Mouse (Mus musculus) hematopoietic stem cell, adult 5-6 weeks (primary cell): Measurements from ENCODE around the gene Rhbdd3. TPM values are rescaled to one million over a fixed set of nuclear protein-coding genes. Genes with fewer than 3 reads are reported as not detected.
"Not testable (repeated sequence)": the region's sequence is repeated elsewhere in the genome, so short reads cannot be mapped to it uniquely, and the experiment has no call there.

Experiments used
- ATAC-seq, 2 experiments: fragments of 125-278 bp in 1 of 2; replicated peaks in 1 of 2; 2 replicates each; pipeline ENCODE4 v1.8.0; 2016 to 2017; ENCODE audit warnings: inconsistent platforms in 2 of 2, mild to moderate bottlenecking in 2 of 2, moderate number of reproducible peaks in 2 of 2, low read depth in 1 of 2, moderate TSS enrichment in 1 of 2; ENCODE audit not compliant: low FRiP score in 2 of 2, poor library complexity in 2 of 2, severe bottlenecking in 2 of 2, insufficient read depth in 1 of 2, low TSS enrichment in 1 of 2
- total RNA-seq: library from RNA; stranded (forward); fragments of 172-1452, 232-1000 nt; gene quantifications from 2 replicates; pipeline ENCODE4 v1.2.3, GENCODE M21; 2017

The Rhbdd3 gene
- total RNA-seq, 1 experiment from 2014 or later = 31.9 TPM

DNA sequence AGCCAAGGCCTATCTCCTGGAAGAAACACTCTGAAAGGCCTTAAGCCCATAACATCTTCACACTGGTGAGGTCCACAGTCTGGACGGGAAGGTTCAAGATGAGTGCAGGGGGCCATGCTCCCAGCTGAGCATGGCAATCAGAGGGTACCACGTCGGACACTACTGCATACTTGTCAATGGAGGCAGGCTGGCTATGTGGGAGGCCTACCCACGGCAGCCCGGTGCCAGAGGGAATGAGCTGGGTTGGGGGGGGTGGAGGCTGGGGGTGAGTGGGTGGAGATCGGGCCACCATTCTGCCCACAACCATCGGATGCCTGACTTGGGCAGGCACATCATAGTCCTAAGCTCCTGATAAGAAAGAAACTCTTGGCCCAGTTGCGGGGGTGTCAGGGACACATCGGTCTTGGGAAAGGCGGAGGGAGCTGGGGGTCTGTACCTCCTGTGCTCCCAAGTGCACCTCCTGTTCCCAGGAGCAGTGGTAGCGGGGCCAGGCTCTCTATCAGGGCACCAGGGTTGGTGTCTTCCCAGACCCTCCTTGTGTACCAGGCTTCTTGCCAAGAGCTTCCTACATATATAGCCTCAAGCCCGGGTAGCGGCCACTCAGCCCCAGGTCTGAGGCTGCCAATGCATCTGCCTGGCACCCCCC, 35.7 kb upstream of the Rhbdd3 start:
- ATAC-seq = no peak

GRCm38 (mm10) chr11:5063561-5064281, 35.0 kb upstream of the Rhbdd3 start:
- ATAC-seq = 0 out of 4 replicates have a peak, but pooled peaks of 1 of the 2 experiments have one; percentile 5

DNA sequence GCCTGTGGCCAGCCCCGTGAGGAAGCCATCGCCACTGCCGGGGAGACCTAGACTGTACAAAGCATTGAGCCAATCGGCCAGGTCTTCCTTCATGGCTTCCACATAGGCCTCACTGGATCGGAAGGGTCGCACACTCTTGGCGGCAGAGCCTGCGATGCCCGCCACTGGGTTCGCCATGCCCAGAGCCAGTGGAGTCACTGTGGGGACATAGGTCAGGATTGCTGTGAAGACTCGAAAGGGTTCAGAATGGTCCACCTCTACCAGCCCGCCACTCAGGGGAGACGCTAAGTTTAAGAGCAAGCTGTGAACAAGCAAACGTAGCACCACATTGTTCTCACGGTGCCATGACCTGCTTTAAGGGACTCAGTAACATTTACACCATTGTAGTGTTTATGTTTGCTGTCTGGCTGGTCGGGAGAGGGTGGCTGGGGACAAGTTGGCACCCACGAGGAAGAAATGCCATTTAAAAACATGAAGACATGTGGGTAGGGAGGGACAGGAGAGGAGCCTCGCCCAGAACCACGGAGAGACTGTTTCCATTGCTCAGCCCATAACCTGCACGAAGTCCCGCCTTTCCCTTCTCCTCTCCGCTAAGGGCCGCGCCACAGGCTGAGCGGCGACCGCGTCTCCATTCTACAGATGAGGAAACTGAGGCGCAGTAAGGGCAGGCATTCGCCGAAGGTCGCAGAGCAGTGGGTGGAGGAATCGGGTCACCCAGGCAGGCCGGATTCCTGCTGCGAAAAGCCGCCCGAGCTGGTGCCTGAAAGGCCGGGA, 34.3 kb upstream of the Rhbdd3 start:
- no peak for ATAC-seq

DNA sequence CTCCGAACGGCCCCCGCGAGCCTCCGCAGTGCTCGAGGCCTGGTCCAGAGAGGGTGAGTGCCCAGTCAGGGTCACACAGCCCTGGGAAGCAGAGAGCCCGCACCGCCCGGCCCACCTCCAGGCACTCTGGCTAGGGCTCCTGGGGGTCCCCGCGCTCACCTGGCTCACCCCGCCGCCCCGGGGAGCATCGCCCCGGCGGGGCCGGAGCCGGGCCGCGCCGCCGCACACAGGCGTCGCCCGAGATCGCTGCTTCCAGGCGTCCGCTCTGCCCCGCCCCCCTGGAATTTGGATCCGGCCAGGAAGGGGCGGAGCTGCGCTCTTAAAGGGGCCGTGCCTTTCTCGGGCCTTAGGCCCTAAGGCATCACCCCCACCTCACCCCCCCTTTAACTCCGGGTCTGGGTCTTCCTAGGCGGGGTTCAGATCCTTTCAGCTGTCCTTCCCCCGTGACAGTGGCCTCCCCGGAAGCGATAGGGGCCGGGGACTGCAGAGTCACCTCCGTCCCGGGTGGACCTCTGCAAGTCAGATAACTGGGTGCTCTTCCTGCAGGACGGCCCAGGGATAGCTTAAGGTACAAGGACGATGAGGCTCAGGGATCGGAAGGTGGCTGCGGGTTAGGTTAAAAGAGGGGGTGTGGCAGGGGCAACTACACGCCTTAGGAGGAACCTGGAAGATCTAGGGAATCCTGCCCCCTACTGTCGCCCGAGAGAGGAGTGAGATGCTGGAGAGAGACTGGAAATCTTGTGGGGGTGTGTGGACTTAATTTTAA, 33.5 kb upstream of the Rhbdd3 start, which contains the start of gene Gas2l1:
TSS of gene Gas2l1 (minus strand) at position 272 of the 766 bp plus-strand sequence.
- peak; percentile 16 to 33; a peak in 2 of 4 replicates for ATAC-seq

DNA sequence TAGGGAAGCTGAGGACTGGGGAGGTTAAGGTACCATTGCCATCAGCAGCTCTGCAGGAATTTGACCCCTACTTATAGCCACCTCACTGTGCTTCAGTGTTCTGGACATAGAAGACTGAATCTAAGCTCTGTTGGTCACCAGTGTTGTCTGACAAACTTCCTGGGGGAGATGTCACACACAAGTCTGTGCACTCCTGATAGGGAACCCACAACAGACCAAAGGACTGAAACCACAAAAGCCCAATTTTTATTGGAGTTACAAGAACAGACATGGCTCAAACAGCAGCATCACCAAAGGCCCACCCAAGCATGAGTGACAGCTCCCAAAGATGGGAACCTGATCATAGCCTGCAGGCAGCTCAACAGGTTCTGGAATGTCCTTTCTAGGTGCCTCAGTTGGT, 31.7 kb upstream of the Rhbdd3 start:
- no peak for ATAC-seq

- ATAC-seq = no peak
These were observed 30.4 kb upstream of the Rhbdd3 start for GRCm38 (mm10) chr11:5068126-5068971.

- no peak; a peak in 1 of 4 replicates for ATAC-seq
These were observed 23.8 kb upstream of the Rhbdd3 start for GRCm38 (mm10) chr11:5074882-5075281.

- ATAC-seq = no peak
These were observed 23.0 kb upstream of the Rhbdd3 start for GRCm38 (mm10) chr11:5075760-5076159.

- ATAC-seq = not testable (repeated sequence)
These were observed 21.9 kb upstream of the Rhbdd3 start for GRCm38 (mm10) chr11:5076843-5077242.

DNA sequence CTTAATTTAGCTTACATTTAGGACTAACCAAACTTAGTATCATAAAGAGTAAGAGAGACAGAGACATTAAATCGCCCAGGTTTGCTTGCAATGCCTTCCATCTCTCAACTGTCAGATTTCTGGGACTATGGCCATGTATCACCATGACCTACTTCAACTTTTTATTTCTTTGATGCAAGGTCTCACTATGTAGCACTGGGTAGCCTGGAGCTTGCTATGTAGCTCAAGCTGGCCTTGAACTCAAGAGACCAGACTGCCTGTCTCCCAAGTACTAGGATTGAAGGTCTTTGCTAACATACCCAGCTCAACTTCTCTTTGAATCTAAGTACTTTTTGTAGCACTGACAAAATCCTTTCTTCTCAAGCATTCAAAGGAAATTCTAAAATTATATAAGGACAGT, 9.6 kb upstream of the Rhbdd3 start:
- no peak for ATAC-seq

GRCm38 (mm10) chr11:5091706-5092105, 7.0 kb upstream of the Rhbdd3 start:
- ATAC-seq = peak in 1 of 2 experiments; percentile 51; a peak in 1 of 4 replicates

GRCm38 (mm10) chr11:5095877-5096276, 2.8 kb upstream of the Rhbdd3 start:
- ATAC-seq = no peak

DNA sequence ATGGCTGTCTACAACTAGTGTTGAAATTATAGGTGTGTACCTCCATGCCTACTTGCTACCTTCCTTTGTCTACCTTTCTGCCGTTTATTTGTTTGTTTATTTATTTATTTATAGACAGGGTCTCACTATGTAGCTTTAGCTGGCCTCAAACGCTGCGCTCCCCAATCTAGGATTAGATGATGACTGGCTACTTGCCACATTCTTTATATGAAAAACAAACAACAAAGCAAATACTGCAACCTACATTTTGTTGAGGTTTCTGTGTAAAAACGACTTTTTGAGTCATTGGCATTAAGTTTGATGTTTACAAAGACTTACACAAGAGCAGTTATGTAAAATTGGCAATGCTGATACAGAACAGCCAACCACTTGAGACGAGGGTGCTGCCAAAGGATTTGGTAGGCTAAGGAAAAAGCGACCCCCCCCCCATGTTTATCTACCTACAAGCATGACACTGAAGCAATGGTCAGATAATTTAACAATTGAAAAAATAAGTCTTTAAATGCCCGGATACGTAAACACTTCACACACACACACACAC, 2.2 kb upstream of the Rhbdd3 start:
- no peak for ATAC-seq

- no peak for ATAC-seq
These were observed 541 bp upstream of the Rhbdd3 start for GRCm38 (mm10) chr11:5098035-5098735.

DNA sequence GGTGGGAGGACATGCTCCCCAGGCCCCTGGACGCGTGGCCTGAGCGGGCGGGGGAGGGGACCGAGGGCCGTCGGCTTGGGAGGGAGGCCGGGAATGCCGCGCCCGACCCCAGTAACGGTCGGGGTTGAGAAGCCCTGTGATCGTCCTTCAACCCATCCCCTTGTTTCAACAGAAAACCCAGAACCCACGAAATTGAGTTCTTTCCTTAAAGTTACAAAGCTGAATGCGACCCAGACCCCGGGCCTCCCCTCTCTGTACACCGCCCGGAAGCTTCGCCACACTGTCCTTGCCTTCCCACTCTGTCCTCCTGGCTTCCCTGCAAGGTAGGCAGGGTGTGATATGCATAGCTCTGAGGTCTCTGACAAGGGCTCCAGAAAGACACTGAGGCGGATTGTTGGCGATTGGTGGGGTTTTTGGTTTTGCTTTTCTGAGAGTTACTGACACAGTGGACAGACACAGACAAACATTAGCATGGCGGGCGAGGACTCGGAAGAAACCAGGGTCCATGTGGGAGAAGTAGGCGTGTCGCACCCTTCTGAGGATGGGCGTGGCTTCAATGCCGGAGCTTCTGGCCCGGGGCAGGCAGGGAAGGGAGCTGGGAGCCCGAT, 954 bp downstream of the Rhbdd3 start:
- ATAC-seq = peak; percentile 69 to 73
